Mouse (Mus musculus) bone marrow macrophage, adult 2 months (primary cell): ENCODE measurements around the gene Rbx1.

ENCODE experiments used
- CTCF ChIP-seq: IDR thresholded peaks from 2 replicates; pipeline ENCODE4 v1.5.1; 2012; ENCODE audit warnings: low read depth, mild to moderate bottlenecking, low read length, moderate library complexity
- POLR2A ChIP-seq: IDR thresholded peaks from 2 replicates; pipeline ENCODE4 v1.6.1; 2012; ENCODE audit warnings: mild to moderate bottlenecking, low read depth, low read length, borderline replicate concordance

- TF ChIP-seq CTCF (no peak), POLR2A (no peak)
Measured at GRCm38 (mm10) chr15:81421454-81421853, 44.6 kb upstream of the Rbx1 start.
